Mouse (Mus musculus): Measurements from ENCODE around the gene Ccin. TPM values are rescaled to one million over a fixed set of nuclear protein-coding genes. Genes with fewer than 3 reads are reported as not detected.

Gene Ccin
- total RNA-seq, 1 experiment from 2014 or later: not detected

Other genes starting within 250 kb of the Ccin start
- gene Olfr159, start 212.5 kb upstream of the Ccin start, total RNA-seq (2017): not detected in 3 replicates
- not detected in 3 replicates for gene Olfr156, start 159.6 kb upstream of the Ccin start, total RNA-seq (2017)
- gene Olfr157, start 143.3 kb upstream of the Ccin start, total RNA-seq (2017): not detected in 3 replicates
- not detected in 3 replicates for gene Olfr155, start 131.9 kb upstream of the Ccin start, total RNA-seq (2017)
- 0.38 to 6.1 TPM (median 4.6 TPM) in 3 replicates for gene Reck, start 108.0 kb upstream of the Ccin start, total RNA-seq (2017)
- 116 to 119 TPM (median 118 TPM) in 3 replicates for gene Glipr2, start 26.1 kb upstream of the Ccin start, total RNA-seq (2017)
- 320 to 466 TPM (median 446 TPM) in 3 replicates for gene Clta, start 21.0 kb downstream of the Ccin start, total RNA-seq (2017)
- gene Gne, start 100.7 kb downstream of the Ccin start, total RNA-seq (2017): 12.7 to 24.4 TPM (median 19.1 TPM) in 3 replicates